Mouse (Mus musculus) splenic B cell, adult 2 months (primary cell): ENCODE measurements around the gene Tab2.

Source experiments
- DNase-seq: peaks from one replicate; pipeline ENCODE4 v3.0.0-alpha.2; 2011; ENCODE audit warnings: low read depth, low spot score
- H3K27me3 ChIP-seq: 2 replicates; pipeline ENCODE4 v1.6.1; 2012; ENCODE audit warnings: mild to moderate bottlenecking, low read length, moderate library complexity, mixed read lengths; ENCODE audit not compliant: control insufficient read depth, poor library complexity, insufficient read depth, severe bottlenecking
- H3K36me3 ChIP-seq: 2 replicates; pipeline ENCODE4 v1.6.1; 2012; ENCODE audit warnings: mild to moderate bottlenecking, low read length, moderate library complexity, mixed read lengths; ENCODE audit not compliant: control insufficient read depth, poor library complexity, insufficient read depth, severe bottlenecking

Gene Tab2

GRCm38 (mm10) chr10:7956228-7957001 lies at the start of gene Tab2:
TSS of gene Tab2 (minus strand) at chr10:7956230.
- no peaks in the 10 kb centered on the region for H3K27me3 ChIP-seq
- H3K36me3 ChIP-seq, result no peaks in the 10 kb centered on the region
- peak; percentile 92 for DNase-seq

- H3K36me3 ChIP-seq, result no peaks in the 10 kb centered on the region
- no peaks in the 10 kb centered on the region for H3K27me3 ChIP-seq
- DNase-seq, result no peak
These were observed 36.4 kb upstream of the Tab2 start for GRCm38 (mm10) chr10:7992258-7992919.

GRCm38 (mm10) chr10:7991596-7991995 lies 35.6 kb upstream of the Tab2 start:
- no peak for DNase-seq
- no peaks in the 10 kb centered on the region for H3K27me3 ChIP-seq

GRCm38 (mm10) chr10:7987521-7987920 lies 31.5 kb upstream of the Tab2 start:
- no peaks in the 10 kb centered on the region for H3K36me3 ChIP-seq

More at GRCm38 (mm10) chr10:7991596-7991995, 35.6 kb upstream of the Tab2 start:
- H3K36me3 ChIP-seq, result no peaks in the 10 kb centered on the region

GRCm38 (mm10) chr10:7976462-7976861 lies 20.4 kb upstream of the Tab2 start:
- DNase-seq, result no peak
- no peaks in the 10 kb centered on the region for H3K36me3 ChIP-seq
- no peaks in the 10 kb centered on the region; the same call in 1 of the 2 replicates for H3K27me3 ChIP-seq

More at GRCm38 (mm10) chr10:7987521-7987920, 31.5 kb upstream of the Tab2 start:
- H3K27me3 ChIP-seq, result no peaks in the 10 kb centered on the region
- DNase-seq, result no peak

- Histone ChIP-seq H3K27me3 (no peaks in the 10 kb centered on the region), H3K36me3 (no peaks in the 10 kb centered on the region)
- no peak for DNase-seq
These were observed 12.8 kb upstream of the Tab2 start for GRCm38 (mm10) chr10:7968747-7969280.

GRCm38 (mm10) chr10:7967096-7967495 lies 11.1 kb upstream of the Tab2 start:
- Histone ChIP-seq H3K36me3 (no peaks in the 10 kb centered on the region), H3K27me3 (no peaks in the 10 kb centered on the region)
- DNase-seq, result no peak

- DNase-seq, result no peak
- no peaks in the 10 kb centered on the region for H3K27me3 ChIP-seq
- no peaks in the 10 kb centered on the region for H3K36me3 ChIP-seq
These were observed 3.0 kb upstream of the Tab2 start for GRCm38 (mm10) chr10:7959073-7959472.

- H3K27me3 ChIP-seq, result no peaks in the 10 kb centered on the region
- no peaks in the 10 kb centered on the region for H3K36me3 ChIP-seq
- DNase-seq, result no peak
These were observed 352 bp downstream of the Tab2 start for GRCm38 (mm10) chr10:7955634-7956121.

GRCm38 (mm10) chr10:7954989-7955633 lies 919 bp downstream of the Tab2 start:
- Histone ChIP-seq H3K27me3 (no peaks in the 10 kb centered on the region), H3K36me3 (no peaks in the 10 kb centered on the region)
- peak; percentile 64 for DNase-seq

GRCm38 (mm10) chr10:7954627-7954988 lies 1.4 kb downstream of the Tab2 start:
- Histone ChIP-seq H3K36me3 (no peaks in the 10 kb centered on the region), H3K27me3 (no peaks in the 10 kb centered on the region)
- DNase-seq, result no peak

GRCm38 (mm10) chr10:7943006-7943405 lies 13.0 kb downstream of the Tab2 start:
- H3K36me3 ChIP-seq, result no peaks in the 10 kb centered on the region
- H3K27me3 ChIP-seq, result no peaks in the 10 kb centered on the region
- DNase-seq, result no peak

GRCm38 (mm10) chr10:7936556-7937192 lies 19.4 kb downstream of the Tab2 start:
- H3K36me3 ChIP-seq, result no peaks in the 10 kb centered on the region
- peak; percentile 58 for DNase-seq
- H3K27me3 ChIP-seq, result no peaks in the 10 kb centered on the region; the same call in 1 of the 2 replicates

GRCm38 (mm10) chr10:7932958-7933357 lies 23.1 kb downstream of the Tab2 start:
- H3K27me3 ChIP-seq, result no peaks in the 10 kb centered on the region; the same call in 1 of the 2 replicates
- no peak for DNase-seq
- no peaks in the 10 kb centered on the region for H3K36me3 ChIP-seq
